Mouse (Mus musculus): ENCODE results near the gene Fat1. TPM values are rescaled to one million over a fixed set of nuclear protein-coding genes. Genes with fewer than 3 reads are reported as not detected.

The Fat1 gene
- polyA plus RNA-seq, 1 experiment: 50.4 TPM

DNA sequence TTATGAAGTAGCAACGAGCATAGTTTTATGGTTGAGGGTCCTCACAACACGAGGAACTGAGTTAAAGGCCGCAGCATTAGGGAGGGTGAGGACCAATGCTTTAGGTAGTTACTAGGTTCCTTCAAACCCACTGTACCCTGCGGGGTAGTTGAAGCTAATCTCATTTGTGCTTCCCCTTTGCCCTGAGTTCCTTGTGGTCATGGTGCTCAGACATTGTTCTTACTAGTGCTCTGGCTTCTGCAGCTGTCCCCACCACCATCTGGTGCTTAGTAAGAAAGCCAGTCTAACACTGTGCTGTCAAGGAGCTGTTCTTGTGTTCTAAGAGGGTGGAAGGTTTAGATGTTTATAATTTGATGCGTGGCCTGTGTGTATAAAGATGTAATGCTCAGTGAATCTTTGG, 25.7 kb downstream of the Fat1 start:
- DNase-seq (ENCODE audit: extremely low spot score in 1 of 2, low spot score in 1 of 2): no peak

DNA sequence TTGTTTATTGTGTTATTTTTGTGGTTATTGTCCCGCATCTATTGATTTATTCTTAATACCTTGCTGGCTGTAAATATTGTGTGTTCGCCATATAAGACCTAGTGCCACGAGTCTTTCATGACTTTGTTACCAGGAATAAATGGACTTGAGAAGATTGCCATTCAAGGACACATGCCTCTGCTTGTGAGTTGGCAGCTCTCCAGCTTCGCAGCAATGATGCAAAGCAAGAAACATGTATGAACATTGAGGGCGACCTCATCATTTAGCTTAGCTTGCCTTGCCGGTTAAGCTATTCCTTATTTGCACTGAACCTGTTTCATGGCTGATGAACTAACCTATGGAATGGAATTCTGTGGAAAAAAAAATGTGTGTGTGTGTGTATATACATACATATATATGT, 26.2 kb downstream of the Fat1 start:
- DNase-seq (ENCODE audit: extremely low spot score in 1 of 2, low spot score in 1 of 2): no peak

- no peak for DNase-seq (ENCODE audit: extremely low spot score in 1 of 2, low spot score in 1 of 2)
These were observed 27.5 kb downstream of the Fat1 start for GRCm38 (mm10) chr8:44962572-44963231.

GRCm38 (mm10) chr8:44967521-44968039, 32.3 kb downstream of the Fat1 start:
- no peak for DNase-seq (ENCODE audit: extremely low spot score in 1 of 2, low spot score in 1 of 2)

DNA sequence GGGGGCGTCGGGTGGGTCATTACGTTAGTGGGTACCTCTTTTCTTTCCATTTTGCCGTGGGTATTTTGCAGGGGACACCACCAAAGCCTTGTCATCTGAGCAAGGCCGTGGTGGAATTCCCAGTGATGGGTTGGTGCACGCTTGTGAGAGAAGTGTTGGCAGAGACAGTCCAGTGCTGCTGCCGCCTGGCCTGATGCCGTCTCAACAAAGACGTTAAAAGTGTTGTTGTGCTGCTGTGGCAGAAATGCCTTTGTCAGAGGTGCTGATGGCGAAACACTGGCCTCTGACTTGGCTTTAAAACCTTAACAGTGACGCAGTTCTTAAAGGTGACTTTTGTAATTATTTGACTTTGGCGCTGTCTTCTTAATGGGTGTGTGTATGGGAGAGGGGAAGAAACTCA, 34.8 kb downstream of the Fat1 start:
- no peak for DNase-seq (ENCODE audit: extremely low spot score in 1 of 2, low spot score in 1 of 2)

DNA sequence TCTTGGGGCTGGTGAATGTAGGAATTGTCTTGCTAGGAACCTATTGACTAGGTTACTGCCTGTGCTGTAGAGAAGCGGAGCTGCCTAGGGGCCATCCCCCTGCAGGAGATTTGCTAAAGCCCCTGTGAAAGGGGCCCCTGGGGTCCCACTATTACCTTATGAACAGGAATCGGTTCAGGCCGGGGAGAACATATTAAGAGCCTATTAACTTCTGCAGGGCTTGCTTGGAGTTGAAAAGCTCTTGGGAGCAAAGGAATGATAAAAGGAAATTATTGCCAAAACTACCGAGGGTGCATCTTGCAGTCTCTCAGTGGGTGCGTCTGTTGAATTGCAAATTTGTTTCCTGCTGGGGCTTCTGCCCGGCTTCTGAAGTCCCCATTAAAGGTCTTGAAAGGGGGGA, 36.1 kb downstream of the Fat1 start:
- no peak for DNase-seq (ENCODE audit: extremely low spot score in 1 of 2, low spot score in 1 of 2)

DNA sequence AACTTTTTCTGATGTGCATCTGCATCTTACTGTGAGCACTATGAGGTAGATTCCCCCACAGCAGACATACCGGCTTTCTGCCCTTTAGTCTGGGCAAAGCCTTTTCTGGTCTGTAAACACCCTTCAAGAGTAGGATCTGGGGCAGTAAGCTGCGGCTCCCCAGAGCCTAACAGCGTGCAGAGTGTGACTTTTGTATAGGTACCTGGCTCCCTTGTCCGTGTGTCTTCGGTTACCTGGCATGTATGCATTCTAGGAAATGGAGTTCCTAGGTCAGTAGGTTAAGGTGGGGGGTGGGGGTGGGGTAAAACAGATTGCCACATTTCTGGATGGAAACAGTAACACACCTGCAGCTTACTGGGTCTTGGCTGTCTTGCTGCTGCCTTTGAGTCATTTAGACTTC, 36.7 kb downstream of the Fat1 start:
- DNase-seq (ENCODE audit: extremely low spot score in 1 of 2, low spot score in 1 of 2): no peak

DNA sequence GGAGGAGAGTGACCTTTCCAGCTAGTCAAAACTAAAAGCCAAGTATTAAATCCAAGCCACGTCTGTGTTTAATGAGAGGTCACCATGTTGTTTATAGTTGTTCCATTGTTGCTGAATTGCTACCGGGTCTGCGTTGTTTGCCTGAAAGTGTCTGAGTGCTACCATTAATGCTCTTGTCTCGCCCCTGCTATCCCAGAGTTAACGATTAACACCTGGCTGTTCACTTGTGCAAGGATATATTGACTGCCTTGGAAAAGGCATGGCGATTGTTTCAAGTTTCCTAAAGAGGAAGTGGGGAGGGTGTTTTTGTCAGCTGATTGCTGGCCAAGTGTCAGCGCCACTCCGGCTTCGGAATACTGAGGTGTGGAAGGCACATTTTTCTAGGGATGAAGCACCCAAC, 39.9 kb downstream of the Fat1 start:
- no peak for DNase-seq (ENCODE audit: extremely low spot score in 1 of 2, low spot score in 1 of 2)

DNA sequence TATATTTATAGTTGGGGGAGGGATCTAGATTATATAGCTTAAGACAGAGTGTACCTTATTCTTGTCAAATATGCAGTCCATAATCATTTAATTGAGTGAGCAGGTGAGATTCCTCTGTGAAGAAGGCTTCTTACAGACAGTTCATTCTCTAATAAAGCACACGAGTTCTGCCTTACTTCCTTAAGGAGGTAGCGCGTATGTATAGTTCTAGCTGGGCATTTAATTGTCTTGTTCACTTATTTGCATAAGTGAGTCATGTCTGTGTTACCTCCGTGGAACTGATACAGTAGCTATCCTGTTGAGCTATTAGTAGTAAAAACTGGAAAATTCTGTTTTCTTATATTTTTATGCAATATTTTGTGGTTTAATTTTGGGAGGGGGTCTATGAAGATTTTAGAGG, 40.4 kb downstream of the Fat1 start:
- DNase-seq (ENCODE audit: extremely low spot score in 1 of 2, low spot score in 1 of 2): no peak

GRCm38 (mm10) chr8:44978622-44979021, 43.4 kb downstream of the Fat1 start:
- no peak for DNase-seq (ENCODE audit: extremely low spot score in 1 of 2, low spot score in 1 of 2)

DNA sequence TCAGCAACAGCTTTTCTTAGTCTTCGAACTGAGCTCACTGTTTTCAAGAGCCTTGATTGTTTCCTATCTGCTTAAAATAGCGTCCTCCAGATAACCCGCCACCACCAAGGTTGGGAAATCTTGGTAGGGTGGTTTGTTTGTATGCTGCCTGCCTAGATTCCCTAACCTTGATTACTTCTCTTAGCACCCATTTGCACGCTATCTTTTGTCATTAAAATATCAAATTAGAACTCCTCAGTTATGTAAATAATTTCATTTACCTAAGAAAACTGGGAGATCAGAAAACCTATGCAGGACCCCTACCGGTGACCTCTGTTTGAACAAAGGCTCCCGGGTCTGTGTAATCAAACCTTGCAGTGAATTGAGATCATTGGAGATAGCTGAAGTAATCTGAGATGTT, 44.0 kb downstream of the Fat1 start:
- DNase-seq (ENCODE audit: extremely low spot score in 1 of 2, low spot score in 1 of 2): no peak

- peak in 1 of 2 experiments; percentile 50 for DNase-seq (ENCODE audit: extremely low spot score in 1 of 2, low spot score in 1 of 2)
These were observed 44.8 kb downstream of the Fat1 start for GRCm38 (mm10) chr8:44980030-44980429.

GRCm38 (mm10) chr8:44985326-44986288, 50.4 kb downstream of the Fat1 start:
- DNase-seq (ENCODE audit: extremely low spot score in 1 of 2, low spot score in 1 of 2): peak in 1 of 2 experiments; percentile 65

- DNase-seq (ENCODE audit: extremely low spot score in 1 of 2, low spot score in 1 of 2): no peak
These were observed 56.6 kb downstream of the Fat1 start for GRCm38 (mm10) chr8:44991700-44992487.

DNA sequence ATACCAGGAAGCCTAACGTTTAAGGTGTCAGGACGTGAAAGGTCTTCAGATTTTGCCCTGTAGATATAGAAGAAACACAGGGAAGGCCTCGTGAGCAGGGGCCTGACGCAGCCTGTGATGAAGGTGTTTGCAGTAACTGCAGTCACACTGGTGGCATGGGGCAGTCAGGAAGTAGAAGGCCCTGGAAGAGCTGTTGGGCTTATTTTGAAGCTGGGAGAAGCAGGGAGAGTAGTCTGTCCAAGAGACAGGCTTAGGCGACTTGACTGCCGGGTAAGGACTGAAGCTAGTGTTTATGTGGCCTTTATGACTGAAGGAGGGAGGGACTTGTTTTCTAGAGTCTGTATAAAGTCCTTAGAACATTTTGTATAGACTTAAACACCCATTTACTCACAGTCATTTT, 57.4 kb downstream of the Fat1 start:
- DNase-seq (ENCODE audit: extremely low spot score in 1 of 2, low spot score in 1 of 2): no peak

DNA sequence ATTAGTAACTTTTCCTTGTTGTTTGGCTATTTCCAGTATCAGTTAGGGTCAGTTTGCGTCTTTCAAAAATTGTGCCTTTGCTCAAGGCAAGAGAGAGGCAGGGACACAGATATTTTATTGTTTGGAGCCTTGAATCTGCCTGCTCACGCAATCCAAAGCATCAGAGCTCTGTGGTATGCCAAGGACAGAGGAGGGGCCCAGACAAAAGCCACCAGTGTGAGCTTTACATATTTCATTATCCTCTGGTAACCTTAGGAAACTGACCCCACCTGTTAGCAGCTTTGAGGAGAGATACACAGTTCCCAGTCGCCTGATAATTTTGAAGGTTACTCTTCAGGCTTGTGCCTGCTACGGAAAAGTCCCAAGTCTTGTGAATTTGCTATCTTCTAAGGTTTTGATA, 58.1 kb downstream of the Fat1 start:
- no peak for DNase-seq (ENCODE audit: extremely low spot score in 1 of 2, low spot score in 1 of 2)

GRCm38 (mm10) chr8:44996493-44996892, 61.2 kb downstream of the Fat1 start:
- no peak for DNase-seq (ENCODE audit: extremely low spot score in 1 of 2, low spot score in 1 of 2)

GRCm38 (mm10) chr8:44997321-44997720, 62.1 kb downstream of the Fat1 start:
- no peak for DNase-seq (ENCODE audit: extremely low spot score in 1 of 2, low spot score in 1 of 2)

DNA sequence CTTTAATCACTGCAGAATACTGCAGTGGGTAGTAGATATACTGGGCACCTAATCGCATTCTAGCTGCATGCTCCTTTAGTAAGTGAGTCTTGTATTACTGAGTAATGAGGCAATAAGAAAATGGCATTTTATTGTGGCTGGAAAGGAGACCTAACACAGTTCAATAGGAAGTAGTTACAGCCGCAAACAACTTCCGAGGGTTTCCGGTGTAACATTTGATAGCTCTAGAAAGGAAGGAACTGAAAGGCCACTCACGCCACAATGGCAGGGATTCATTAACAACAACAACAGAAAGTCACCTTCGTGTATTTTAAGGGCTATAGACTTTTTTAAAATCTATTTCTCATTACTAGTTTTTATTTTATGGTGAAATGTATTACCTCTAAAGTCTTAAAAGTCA, 62.6 kb downstream of the Fat1 start:
- DNase-seq (ENCODE audit: extremely low spot score in 1 of 2, low spot score in 1 of 2): no peak

DNA sequence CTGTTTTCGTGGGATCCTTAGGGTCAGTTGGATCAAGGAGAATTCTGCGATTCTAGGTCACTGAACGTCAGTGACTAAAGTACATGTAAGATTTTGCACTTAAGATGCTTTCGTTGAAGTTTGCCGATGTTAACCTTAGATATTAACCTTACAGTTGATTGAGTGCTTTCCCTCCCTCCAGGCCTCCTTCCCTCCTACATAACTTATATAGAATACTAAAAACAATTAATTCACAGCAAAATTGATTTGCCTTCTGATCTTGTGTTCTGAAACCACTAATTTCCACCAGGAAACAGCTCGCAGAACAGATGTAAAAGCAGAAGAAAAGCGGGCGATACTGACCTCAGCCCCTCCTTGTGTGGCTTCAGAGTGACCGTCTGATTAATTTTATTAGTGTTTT, 63.0 kb downstream of the Fat1 start:
- no peak for DNase-seq (ENCODE audit: extremely low spot score in 1 of 2, low spot score in 1 of 2)
